Mouse (Mus musculus): ENCODE measurements around the gene Tmtc1.

DNA sequence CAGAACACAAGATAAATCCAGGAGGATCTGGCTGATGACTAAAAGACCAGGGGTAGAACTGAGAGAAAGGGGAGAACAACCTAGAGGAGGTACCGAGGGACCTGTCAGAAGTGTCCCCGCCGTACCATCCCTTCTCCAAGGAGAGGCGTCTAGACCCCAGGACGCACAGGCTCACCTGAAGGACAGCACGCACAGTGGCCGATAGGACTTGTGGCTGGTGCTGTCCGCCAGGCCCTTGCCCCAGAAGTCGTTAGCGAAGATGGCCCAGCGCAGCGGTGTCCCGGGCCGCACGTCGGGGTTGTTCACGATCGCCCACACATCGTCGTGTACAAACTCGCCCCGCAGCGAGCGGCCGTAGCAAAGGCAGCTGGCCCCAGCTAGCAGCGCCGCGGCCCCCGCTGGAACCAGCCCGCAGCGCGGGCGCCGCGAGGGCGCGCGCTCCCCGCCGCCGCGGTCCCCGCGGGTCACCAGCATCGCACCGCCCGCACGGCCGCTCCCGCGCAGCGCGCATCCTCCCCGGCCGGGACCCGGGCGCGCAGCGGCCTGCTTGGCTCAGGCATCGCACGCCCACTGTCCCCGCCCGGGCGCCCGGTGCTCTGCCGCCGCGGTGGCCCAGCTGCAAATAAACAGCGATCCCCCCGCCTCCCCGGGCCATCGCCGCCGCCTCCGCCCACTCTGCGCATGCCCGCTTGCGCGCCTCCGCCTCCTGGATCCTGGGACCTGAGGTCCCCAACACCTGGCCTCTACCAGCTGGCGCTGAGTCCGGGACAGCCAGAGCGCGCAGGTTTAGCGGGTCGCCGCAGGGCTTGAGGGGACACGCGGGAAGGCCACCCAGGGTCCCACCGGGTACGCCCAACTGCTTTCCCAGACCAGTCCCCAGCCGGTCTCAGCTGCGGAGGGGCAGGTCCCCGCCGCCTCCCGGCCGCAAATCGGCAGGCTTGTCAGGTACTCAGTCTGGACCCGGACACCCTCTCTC is at the start of gene Tmtc1:
- no peak for TF ChIP-seq CTCF (IDR thresholded peaks at IDR 0.05; ENCODE audit: low read depth)
- no peak for TF ChIP-seq EP300 (optimal IDR thresholded peaks at IDR 0.05)

Measured in stomach, postnatal 0 days (tissue).